Mouse (Mus musculus) liver, adult (tissue): ENCODE measurements around the gene Igfbp2.

Source experiments
- GATA4 ChIP-seq: IDR thresholded peaks from 2 replicates; pipeline ENCODE4 v1.6.1; 2014; ENCODE audit warnings: mild to moderate bottlenecking, low read length; ENCODE audit not compliant: insufficient replicate concordance

The Igfbp2 gene

DNA sequence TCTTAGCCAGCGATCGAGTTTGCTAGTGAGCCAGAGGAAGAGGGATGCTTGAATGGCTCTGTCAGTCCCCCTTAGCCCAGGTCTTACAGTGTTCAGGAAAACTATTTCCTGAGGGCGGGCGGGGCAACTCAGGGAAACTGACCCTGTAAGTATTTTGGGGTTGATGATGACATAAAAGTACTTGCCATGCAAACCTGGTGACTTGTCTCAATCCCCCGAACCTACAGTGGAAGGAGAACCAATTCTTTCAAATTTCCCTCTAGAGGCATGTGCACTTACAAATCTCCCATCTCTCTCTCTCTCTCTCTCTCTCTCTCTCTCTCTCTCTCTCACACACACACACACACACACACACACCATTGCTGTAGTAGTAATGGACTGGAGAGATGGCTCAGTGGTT is 4.5 kb downstream of the Igfbp2 start:
- TF ChIP-seq GATA4: no peak

DNA sequence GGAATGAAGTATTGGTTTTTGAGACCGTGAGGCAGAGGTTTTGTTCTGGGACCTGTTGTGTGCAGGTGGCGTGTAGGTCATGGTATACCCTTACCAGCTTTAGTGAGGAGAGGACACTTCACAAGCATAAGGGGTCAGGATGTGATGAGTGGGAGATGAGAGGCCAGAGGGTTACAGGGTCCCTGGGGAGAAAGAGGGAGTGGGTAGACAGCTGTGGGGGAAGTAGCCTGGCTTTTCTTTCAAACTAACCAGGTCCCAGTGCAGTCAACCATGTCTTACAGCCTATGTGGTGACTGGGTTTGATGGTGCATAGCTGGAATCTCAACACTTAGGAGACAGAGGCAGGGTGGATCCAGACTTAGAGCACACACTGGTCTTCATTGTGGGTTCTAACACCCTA is 6.2 kb downstream of the Igfbp2 start:
- TF ChIP-seq GATA4: no peak

GRCm38 (mm10) chr1:72832715-72833153 is 8.4 kb downstream of the Igfbp2 start:
- TF ChIP-seq GATA4: no peak

DNA sequence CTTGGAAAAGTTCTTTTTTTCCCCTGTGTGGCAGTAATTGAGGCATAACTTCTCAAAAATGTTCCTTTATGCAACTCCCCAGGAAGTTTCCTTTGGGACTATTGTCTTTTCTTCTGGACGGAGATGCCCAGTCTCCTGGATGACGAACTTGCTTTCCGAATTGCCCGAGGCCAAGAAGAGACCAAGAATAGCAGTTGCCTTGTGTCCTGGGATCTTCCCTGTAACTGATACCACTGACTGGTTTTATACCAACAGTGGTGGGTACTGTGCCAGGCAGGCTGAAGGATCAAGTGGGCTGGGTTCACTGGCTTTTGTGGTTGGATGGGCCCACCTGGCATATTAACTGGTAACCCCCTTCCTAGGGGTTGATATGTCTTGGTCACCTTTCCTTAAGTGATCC is 9.3 kb downstream of the Igfbp2 start:
- no peak for TF ChIP-seq GATA4

GRCm38 (mm10) chr1:72839356-72839755 is 15.1 kb downstream of the Igfbp2 start:
- TF ChIP-seq GATA4: no peak

DNA sequence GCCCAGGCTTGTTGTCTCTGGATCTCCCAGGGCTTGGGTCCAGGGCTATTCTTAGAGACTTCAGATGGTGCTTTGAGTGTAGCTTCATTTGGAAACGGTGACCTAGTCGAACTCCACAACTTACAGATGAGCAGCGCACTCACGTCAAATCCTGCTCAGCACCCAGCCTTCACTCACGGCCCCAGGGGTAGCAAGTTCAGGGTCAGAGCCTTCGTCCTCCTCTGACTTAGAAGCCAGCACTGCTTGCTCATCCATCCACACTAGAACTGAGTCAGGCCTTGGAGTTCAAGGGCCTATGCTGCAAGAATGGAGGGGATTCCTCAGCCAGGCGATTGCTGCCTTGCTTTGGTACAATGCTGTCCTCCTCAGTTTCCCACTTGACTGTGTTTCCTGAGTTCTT is 15.5 kb downstream of the Igfbp2 start:
- TF ChIP-seq GATA4: no peak

GRCm38 (mm10) chr1:72842666-72843459 is 18.6 kb downstream of the Igfbp2 start:
- TF ChIP-seq GATA4: no peak

GRCm38 (mm10) chr1:72844675-72845074 is 20.4 kb downstream of the Igfbp2 start:
- no peak for TF ChIP-seq GATA4

- TF ChIP-seq GATA4: no peak
Observed at GRCm38 (mm10) chr1:72847849-72848380, 23.6 kb downstream of the Igfbp2 start.

- no peak for TF ChIP-seq GATA4
Observed at GRCm38 (mm10) chr1:72849037-72849436, 24.7 kb downstream of the Igfbp2 start.

DNA sequence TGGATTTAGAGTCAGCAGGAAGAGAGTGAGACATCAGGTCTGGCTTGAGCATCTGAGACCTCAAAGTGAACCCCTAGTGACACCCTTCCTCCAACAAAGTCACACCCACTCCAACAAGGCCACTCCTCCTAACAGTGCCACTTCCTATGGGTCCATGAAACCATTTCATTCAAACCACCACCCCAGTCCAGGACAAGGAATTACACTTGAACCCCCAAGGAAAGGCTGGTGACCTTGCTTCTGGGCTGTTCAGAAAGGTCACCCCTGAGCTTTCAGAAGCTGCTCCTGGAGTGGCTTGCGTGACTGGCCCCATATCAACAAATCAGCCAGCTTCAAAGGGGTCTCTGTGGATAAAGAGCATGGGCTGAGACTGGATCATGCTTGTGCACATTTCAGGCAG is 29.5 kb downstream of the Igfbp2 start:
- no peak for TF ChIP-seq GATA4

DNA sequence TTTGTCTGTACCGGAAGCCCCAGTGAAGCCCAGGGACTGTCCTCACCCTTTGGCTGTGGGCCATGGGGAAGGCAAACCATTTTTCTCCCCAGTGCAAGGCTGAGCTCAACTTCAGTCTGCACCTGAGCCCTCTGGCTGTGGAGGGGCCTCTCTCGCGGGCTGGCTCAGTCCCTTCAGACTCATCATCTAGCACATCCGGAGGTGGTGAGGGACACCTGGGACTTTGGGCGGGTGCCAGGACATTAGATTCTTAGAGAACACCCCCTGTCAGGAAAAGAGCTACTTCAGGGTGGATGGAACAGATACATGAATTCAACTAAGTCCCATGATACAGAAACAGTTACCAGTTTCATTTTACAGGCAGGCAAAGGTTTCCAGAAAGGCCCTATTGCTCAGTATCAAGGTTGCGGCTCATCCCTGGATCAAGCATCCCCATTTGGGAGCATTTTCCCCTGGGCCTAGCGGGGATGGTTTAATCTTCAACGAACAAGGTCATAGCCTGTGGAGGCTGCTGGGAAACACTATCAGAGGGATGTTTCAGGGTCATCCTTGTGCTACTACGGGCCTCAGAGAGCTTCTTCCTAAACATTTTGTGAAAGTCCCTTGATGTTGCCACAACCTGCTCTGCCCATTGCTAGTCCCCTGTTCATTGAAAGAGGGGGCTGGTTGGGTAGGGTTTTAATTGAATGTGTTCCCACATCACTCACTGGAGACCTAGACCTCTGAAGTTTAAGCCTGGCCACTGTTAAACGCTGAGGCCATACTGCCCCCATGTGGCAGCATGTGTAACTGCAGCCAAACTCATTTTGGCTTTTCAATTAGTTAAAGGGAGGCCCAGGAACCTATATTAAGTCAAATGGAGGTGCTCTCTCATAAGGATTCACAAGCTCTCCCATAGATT is 30.3 kb downstream of the Igfbp2 start:
- 0 out of 2 replicates have a peak, but pooled peaks have one; percentile 30 for TF ChIP-seq GATA4

- no peak for TF ChIP-seq GATA4
Observed at GRCm38 (mm10) chr1:72855729-72856128, 31.4 kb downstream of the Igfbp2 start.

- TF ChIP-seq GATA4: no peak
Observed at GRCm38 (mm10) chr1:72856209-72856909, 32.1 kb downstream of the Igfbp2 start.

DNA sequence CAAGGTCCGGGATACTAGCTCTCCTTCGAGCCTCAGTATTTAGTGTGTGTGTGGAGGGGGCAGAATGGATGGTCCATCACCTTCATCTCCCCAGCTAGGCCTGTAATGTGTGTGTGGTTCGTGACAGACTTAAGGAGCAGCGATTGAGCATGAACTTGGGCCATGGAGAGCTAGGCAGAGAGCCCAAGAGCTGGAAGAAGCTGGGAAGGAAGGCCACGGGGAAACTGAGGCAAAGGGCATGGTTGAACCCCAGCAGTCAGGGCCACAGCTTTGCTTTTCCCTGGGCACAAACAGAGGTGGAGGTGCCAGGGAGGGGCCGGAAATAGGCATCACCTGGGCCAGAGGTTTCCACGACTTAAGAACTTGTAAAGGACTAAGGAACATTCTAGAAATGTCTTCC is 32.8 kb downstream of the Igfbp2 start:
- no peak for TF ChIP-seq GATA4

DNA sequence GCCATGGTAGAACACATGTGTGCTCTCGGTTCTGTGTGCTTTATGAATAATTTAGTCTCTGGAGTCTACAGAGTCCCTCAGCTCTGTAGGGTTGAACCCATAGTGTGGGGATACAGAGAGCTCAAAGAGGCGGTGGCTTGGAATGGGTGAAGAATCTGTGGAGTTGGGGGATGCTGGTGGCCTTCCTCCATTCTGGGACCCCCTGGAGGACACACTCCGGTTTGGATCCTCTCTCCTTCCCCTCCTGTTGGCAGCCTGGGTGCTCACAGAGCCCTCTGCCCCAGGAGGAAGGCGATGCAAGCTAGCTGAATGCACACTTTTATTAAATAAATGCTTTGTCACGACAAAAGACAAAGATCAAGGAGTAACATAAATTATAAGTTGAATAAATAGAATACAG is 33.3 kb downstream of the Igfbp2 start:
- no peak for TF ChIP-seq GATA4

DNA sequence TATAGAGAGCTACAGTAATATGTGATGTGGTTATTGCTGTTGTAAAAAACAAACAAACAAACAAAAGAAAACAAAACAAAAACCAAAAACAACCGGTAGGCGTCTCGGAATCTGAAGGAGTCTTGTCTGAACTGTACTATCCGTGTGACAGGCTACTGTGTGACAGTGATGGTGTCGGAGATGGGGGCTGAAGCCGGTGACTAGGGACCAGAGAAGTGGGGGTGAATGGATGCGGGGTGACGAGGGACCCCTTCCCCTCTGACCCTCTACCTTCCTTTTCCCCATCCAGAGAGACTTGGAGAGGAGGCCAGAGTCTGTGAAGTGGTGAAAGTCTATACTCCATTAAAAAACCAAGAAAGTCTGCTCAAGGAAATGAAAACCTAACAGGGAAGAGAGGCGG is 34.0 kb downstream of the Igfbp2 start:
- no peak for TF ChIP-seq GATA4
